Mouse (Mus musculus) lung, adult 2 months (tissue): ENCODE data around the gene Gjb5. TPM values are rescaled to one million over a fixed set of nuclear protein-coding genes. Genes with fewer than 3 reads are reported as not detected.

Source experiments
- DNase-seq: peaks from one replicate; pipeline ENCODE4 v3.0.0; 2022
- H3K4me1 ChIP-seq: fragments of 200-500 bp; 2 replicates; pipeline ENCODE4 v1.6.1; 2011; ENCODE audit warnings: low read length; ENCODE audit not compliant: control insufficient read depth, insufficient read depth
- H3K4me3 ChIP-seq: fragments of 200-500 bp; replicated peaks from 2 replicates; pipeline ENCODE3; 2011; ENCODE audit warnings: low read depth, mild to moderate bottlenecking, control low read depth, low read length; ENCODE audit errors: extremely low read depth
- CTCF ChIP-seq: fragments of 200-500 bp; IDR thresholded peaks from 2 replicates; pipeline ENCODE4 v1.5.1; 2011; ENCODE audit warnings: mild to moderate bottlenecking, low read length, control low read depth; ENCODE audit not compliant: insufficient read depth
- POLR2A ChIP-seq: fragments of 200-500 bp; IDR thresholded peaks from 2 replicates; pipeline ENCODE4 v1.6.1; 2011; ENCODE audit warnings: low read depth, mild to moderate bottlenecking, control low read depth, low read length, borderline replicate concordance; ENCODE audit errors: extremely low read depth
- WGBS: fragments of 180-500 bp; shearing (Covaris S2); methylation state at CpG from one replicate; pipeline ENCODE4 v1.1.7; 2018; 5-methylcytosine and 5-hydroxymethylcytosine counted together
- polyA plus RNA-seq: library from polyadenylated mRNA; depleted of rRNA; stranded (reverse); fragments of >200 nt; gene quantifications from 2 replicates; pipeline ENCODE4 v1.2.3, GENCODE M21; 2012; rRNA removed

The Gjb5 gene
- polyA plus RNA-seq, 1 experiment = 1.9 TPM

DNA sequence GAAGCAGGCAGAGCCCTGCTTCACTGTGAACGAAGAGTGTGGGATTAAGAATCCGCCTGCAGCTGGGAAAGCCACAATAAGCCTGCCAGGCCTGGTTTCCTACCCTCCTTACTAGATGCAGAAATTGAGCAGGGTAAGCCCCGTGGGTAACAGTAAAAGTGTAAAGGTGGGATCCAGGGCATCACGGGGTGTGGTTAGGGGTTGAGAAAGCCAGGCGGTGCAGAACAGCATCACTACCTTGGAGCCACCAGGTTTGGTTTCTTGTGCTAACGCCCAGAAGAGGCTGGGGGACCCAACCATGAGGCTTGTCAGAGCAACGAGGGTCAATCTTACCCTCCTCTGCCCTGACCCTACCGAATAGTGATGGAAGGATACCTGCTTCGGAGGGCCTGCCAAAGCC is 43.4 kb downstream of the Gjb5 start:
- H3K4me3 ChIP-seq = no peak overlapping the region
- H3K4me1 ChIP-seq = no peaks in the 10 kb centered on the region; the same call in 1 of the 2 replicates
- no peak for DNase-seq
- 61% methylated on average over 9 of the region's 9 CpGs for WGBS
- TF ChIP-seq CTCF = no peak
- no peak for TF ChIP-seq POLR2A

- Histone ChIP-seq H3K4me1 (no peaks in the 10 kb centered on the region; the same call in 1 of the 2 replicates), H3K4me3 (peak within 1 kb of the TSS; percentile 64)
- TF ChIP-seq POLR2A (peak; percentile 78), CTCF (no peak)
- WGBS = under 1% methylated on average over 25 of the region's 25 CpGs
- peak; percentile 66 for DNase-seq
Measured at GRCm38 (mm10) chr4:127313861-127314260, 44.1 kb downstream of the Gjb5 start, which contains the start of gene Gja4. TSS of gene Gja4 (minus strand) at chr4:127314039.

GRCm38 (mm10) chr4:127312349-127312748 is 45.6 kb downstream of the Gjb5 start:
- no peak for DNase-seq
- WGBS = 56% methylated on average over 24 of the region's 24 CpGs
- Histone ChIP-seq H3K4me1 (no peaks in the 10 kb centered on the region; the same call in 1 of the 2 replicates), H3K4me3 (peak overlapping the region; percentile 64)
- TF ChIP-seq POLR2A = no peak
- TF ChIP-seq CTCF = no peak

GRCm38 (mm10) chr4:127311561-127311960 is 46.4 kb downstream of the Gjb5 start:
- WGBS = 36% methylated on average over 9 of the region's 9 CpGs
- peaks cover 3% of the 10 kb centered on the region; the same call in 1 of the 2 replicates for H3K4me1 ChIP-seq
- DNase-seq = no peak
- TF ChIP-seq POLR2A (no peak), CTCF (no peak)
- H3K4me3 ChIP-seq = peak overlapping the region; percentile 64

- DNase-seq = no peak
- TF ChIP-seq CTCF (no peak), POLR2A (no peak)
- peaks cover 7% of the 10 kb centered on the region for H3K4me1 ChIP-seq
- WGBS = 42% methylated on average over 2 of the region's 2 CpGs
- no peak overlapping the region for H3K4me3 ChIP-seq
Measured at GRCm38 (mm10) chr4:127306915-127307314, 51.1 kb downstream of the Gjb5 start.

Other genes with a start within 250 kb of the Gjb5 start
- gene Tmem35b, start 234.5 kb downstream of the Gjb5 start, polyA plus RNA-seq = 12.4 and 16.9 TPM in 2 replicates
- gene Dlgap3, start 189.0 kb downstream of the Gjb5 start, polyA plus RNA-seq = 0.25 and 0.54 TPM in 2 replicates
- gene Smim12, start 114.4 kb downstream of the Gjb5 start, polyA plus RNA-seq = 37.4 and 40.0 TPM in 2 replicates
- 159 and 211 TPM in 2 replicates for gene Gja4, start 44.1 kb downstream of the Gjb5 start, polyA plus RNA-seq
- gene Gjb3, start 27.3 kb downstream of the Gjb5 start, polyA plus RNA-seq = 3.1 and 7.3 TPM in 2 replicates
- 0.19 and 3.7 TPM in 2 replicates for gene Gjb4, start 4.1 kb downstream of the Gjb5 start, polyA plus RNA-seq